ENCODE assay signal across 8 mouse cellular contexts in genomic region chr11:6474874-6475731, GRCm38 (mm10). TPM values are rescaled to one million over a fixed set of nuclear protein-coding genes. Genes with fewer than 3 reads are reported as not detected.
DNase-seq lines count a peak whose midpoint lies in the region; ATAC-seq and TF ChIP-seq lines count a peak whose summit lies in the region.

No protein-coding gene starts in this region.

- ATAC-seq in forebrain, embryonic 15.5 days (replicated peaks), result peak; percentile 30
- ATAC-seq in lung, embryonic 14.5 days (ENCODE audit: insufficient read depth), result peak; percentile 55
- ATAC-seq in neural tube, embryonic 15.5 days (ENCODE audit: low FRiP score), result peak; percentile 16

- no peak for TF ChIP-seq EP300 in ES-Bruce4 (IDR thresholded peaks at IDR 0.05; ENCODE audit: insufficient read depth, low read depth, low read length)

- peak; percentile 54 for DNase-seq in cerebellum, adult 11 months
- peak; percentile 72 to 77 for DNase-seq in heart, postnatal 10 days
- DNase-seq in kidney, postnatal 36 days, result peak; percentile 43 to 74
- peak; percentile 57 for DNase-seq in lung, embryonic 14.5 days
- peak; percentile 76 for DNase-seq in testis, postnatal 10 days (ENCODE audit: low spot score)

- peak overlapping the region; percentile 99 for H3K9ac ChIP-seq in ES-Bruce4 (ENCODE audit: low read depth, poor library complexity, severe bottlenecking)
- peak overlapping the region; percentile 90 for H3K9ac ChIP-seq in forebrain, embryonic 15.5 days (replicated peaks)
- H3K9ac ChIP-seq in lung, embryonic 14.5 days, result peak overlapping the region; percentile 95
- peak overlapping the region; percentile 85 for H3K9ac ChIP-seq in neural tube, embryonic 15.5 days (replicated peaks)

- peak overlapping the region; percentile 83 for H3K4me2 ChIP-seq in forebrain, embryonic 15.5 days (replicated peaks)
- peak overlapping the region; percentile 89 for H3K4me2 ChIP-seq in lung, embryonic 14.5 days
- peak overlapping the region; percentile 79 for H3K4me2 ChIP-seq in neural tube, embryonic 15.5 days

- no peaks in the 10 kb centered on the region for H3K4me1 ChIP-seq in ES-Bruce4 (ENCODE audit: control insufficient read depth, insufficient read depth, low read length)
- peaks cover 45% of the 10 kb centered on the region for H3K4me1 ChIP-seq in forebrain, embryonic 15.5 days
- H3K4me1 ChIP-seq in lung, embryonic 14.5 days (ENCODE audit: insufficient read depth), result peaks cover 18% of the 10 kb centered on the region
- H3K4me1 ChIP-seq in neural tube, embryonic 15.5 days, result peaks cover 37% of the 10 kb centered on the region

- peak overlapping the region; percentile 78 for H3K4me3 ChIP-seq in ES-Bruce4 (ENCODE audit: low read depth, low read length)
- peak overlapping the region; percentile 99 for H3K4me3 ChIP-seq in forebrain, embryonic 15.5 days
- H3K4me3 ChIP-seq in lung, embryonic 14.5 days (ENCODE audit: low read depth, low read length), result peak overlapping the region; percentile 95
- H3K4me3 ChIP-seq in neural tube, embryonic 15.5 days (replicated peaks), result peak overlapping the region; percentile 90

- under 1% methylated on average over 103 of the region's 109 CpGs for WGBS in forebrain, embryonic 15.5 days
- under 1% methylated on average over 107 of the region's 109 CpGs for WGBS in lung, embryonic 14.5 days
- under 1% methylated on average over 108 of the region's 109 CpGs for WGBS in neural tube, embryonic 15.5 days

- no peak for TF ChIP-seq CTCF in ES-Bruce4 (IDR thresholded peaks at IDR 0.05; ENCODE audit: low read depth, low read length)
- TF ChIP-seq CTCF in lung, embryonic 14.5 days (IDR thresholded peaks at IDR 0.05; ENCODE audit: low read depth), result no peak

- H3K27ac ChIP-seq in ES-Bruce4 (ENCODE audit: insufficient read depth, low read length), result peak overlapping the region; percentile 59
- H3K27ac ChIP-seq in forebrain, embryonic 15.5 days (replicated peaks), result peak overlapping the region; percentile 94
- H3K27ac ChIP-seq in lung, embryonic 14.5 days (ENCODE audit: low read depth), result peak overlapping the region; percentile 98
- H3K27ac ChIP-seq in neural tube, embryonic 15.5 days (replicated peaks), result peak overlapping the region; percentile 96

- H3K36me3 ChIP-seq in ES-Bruce4 (ENCODE audit: control insufficient read depth, insufficient read depth, low read length, poor library complexity, severe bottlenecking), result peaks cover 41% of the 10 kb centered on the region
- H3K36me3 ChIP-seq in forebrain, embryonic 15.5 days, result no peaks in the 10 kb centered on the region
- H3K36me3 ChIP-seq in lung, embryonic 14.5 days (ENCODE audit: insufficient read depth), result peaks cover 25% of the 10 kb centered on the region
- H3K36me3 ChIP-seq in neural tube, embryonic 15.5 days, result no peaks in the 10 kb centered on the region

- no peaks in the 10 kb centered on the region for H3K27me3 ChIP-seq in ES-Bruce4 (ENCODE audit: control insufficient read depth, insufficient read depth, low read length, poor library complexity, severe bottlenecking)
- H3K27me3 ChIP-seq in forebrain, embryonic 15.5 days, result no peaks in the 10 kb centered on the region
- no peaks in the 10 kb centered on the region for H3K27me3 ChIP-seq in lung, embryonic 14.5 days (ENCODE audit: insufficient read depth, low read length)
- H3K27me3 ChIP-seq in neural tube, embryonic 15.5 days (replicated peaks), result no peaks in the 10 kb centered on the region

- intact Hi-C loops in heart, postnatal 10 days (cut with DNase I), result loop anchor here (5.0 kb wide), 1 partner anchor 72 kb away; the partner anchor contains the start of gene Ccm2

- no peaks in the 10 kb centered on the region for H3K9me3 ChIP-seq in ES-Bruce4 (replicated peaks; ENCODE audit: control insufficient read depth, insufficient read depth, low read length, poor library complexity, severe bottlenecking)
- H3K9me3 ChIP-seq in forebrain, embryonic 15.5 days, result no peaks in the 10 kb centered on the region
- H3K9me3 ChIP-seq in lung, embryonic 14.5 days (ENCODE audit: low read depth, low read length), result no peaks in the 10 kb centered on the region
- no peaks in the 10 kb centered on the region for H3K9me3 ChIP-seq in neural tube, embryonic 15.5 days (replicated peaks)

- no peak for TF ChIP-seq POLR2A in ES-Bruce4 (IDR thresholded peaks at IDR 0.05; ENCODE audit: insufficient read depth, low read length)

RNA-seq across cellular contexts. Expression of gene Purb, which starts 0.6 kb away (rescaled TPM):
- polyA plus RNA-seq in ES-Bruce4 (2011; ENCODE audit: insufficient read depth, insufficient read length, low read depth, missing spikeins), result 49.8 and 52.0 TPM in 2 replicates
- 13.5 and 14.8 TPM in 2 replicates for polyA plus RNA-seq in forebrain, embryonic 15.5 days (2015; fragmentation: Nextera tagmentation; extraction: Ambion mirVana)
- 10 to 100 TPM; 70.5 to 74.0 TPM for total RNA-seq in heart, postnatal 10 days (2021)
- polyA plus RNA-seq in lung, embryonic 14.5 days (2014; fragmentation: Nextera tagmentation; extraction: Ambion mirVana), result 25.9 and 27.9 TPM in 2 replicates
- polyA plus RNA-seq in neural tube, embryonic 15.5 days (2015; fragmentation: Nextera tagmentation; extraction: Ambion mirVana), result 11.4 and 14.7 TPM in 2 replicates

RNA-seq across cellular contexts. Expression of gene H2afv, which starts 30.9 kb away (rescaled TPM):
- 200 and 218 TPM in 2 replicates for polyA plus RNA-seq in ES-Bruce4 (2011; ENCODE audit: insufficient read depth, insufficient read length, low read depth, missing spikeins)
- polyA plus RNA-seq in forebrain, embryonic 15.5 days (2015; fragmentation: Nextera tagmentation; extraction: Ambion mirVana), result 576 and 626 TPM in 2 replicates
- 10 to 100 TPM; 73.1 to 82.9 TPM for total RNA-seq in heart, postnatal 10 days (2021)
- 562 and 581 TPM in 2 replicates for polyA plus RNA-seq in lung, embryonic 14.5 days (2014; fragmentation: Nextera tagmentation; extraction: Ambion mirVana)
- polyA plus RNA-seq in neural tube, embryonic 15.5 days (2015; fragmentation: Nextera tagmentation; extraction: Ambion mirVana), result 183 and 240 TPM in 2 replicates

RNA-seq across cellular contexts. Expression of gene Myo1g, which starts 45.7 kb away (rescaled TPM):
- polyA plus RNA-seq in ES-Bruce4 (2011; ENCODE audit: insufficient read depth, insufficient read length, low read depth, missing spikeins), result 0.36 and 1.1 TPM in 2 replicates
- polyA plus RNA-seq in forebrain, embryonic 15.5 days (2015; fragmentation: Nextera tagmentation; extraction: Ambion mirVana), result 0.34 and 0.41 TPM in 2 replicates
- 1 to 10 TPM; 1.4 to 1.6 TPM for total RNA-seq in heart, postnatal 10 days (2021)
- polyA plus RNA-seq in lung, embryonic 14.5 days (2014; fragmentation: Nextera tagmentation; extraction: Ambion mirVana), result 1.2 and 2.1 TPM in 2 replicates
- polyA plus RNA-seq in neural tube, embryonic 15.5 days (2015; fragmentation: Nextera tagmentation; extraction: Ambion mirVana), result 0.37 and 6.2 TPM in 2 replicates

RNA-seq across cellular contexts. Expression of gene Ppia, which starts 59.9 kb away (rescaled TPM):
- polyA plus RNA-seq in ES-Bruce4 (2011; ENCODE audit: insufficient read depth, insufficient read length, low read depth, missing spikeins), result 2,132 and 2,301 TPM in 2 replicates
- 3,682 and 3,685 TPM in 2 replicates for polyA plus RNA-seq in forebrain, embryonic 15.5 days (2015; fragmentation: Nextera tagmentation; extraction: Ambion mirVana)
- 100 to 1,000 TPM; 943 to 992 TPM for total RNA-seq in heart, postnatal 10 days (2021)
- polyA plus RNA-seq in lung, embryonic 14.5 days (2014; fragmentation: Nextera tagmentation; extraction: Ambion mirVana), result 6,177 and 6,257 TPM in 2 replicates
- 4,598 and 4,773 TPM in 2 replicates for polyA plus RNA-seq in neural tube, embryonic 15.5 days (2015; fragmentation: Nextera tagmentation; extraction: Ambion mirVana)

Comparison
In these comparisons a context has a peak if more than half of its experiments do, and no peak if none do; other contexts are left out.
1. Peak in every context shown above with its lines: DNase-seq, ATAC-seq, H3K4me3 ChIP-seq and H3K27ac ChIP-seq.